ENCODE assay signal across 9 mouse cellular contexts in genomic region chr5:21440833-21441530, GRCm38 (mm10). TPM values are rescaled to one million over a fixed set of nuclear protein-coding genes. Genes with fewer than 3 reads are reported as not detected.
A peak's percentile ranks its signal among the peaks of the same experiment; 100 is the strongest.
DNase-seq lines count a peak whose midpoint lies in the region; ATAC-seq and TF ChIP-seq lines count a peak whose summit lies in the region.
"Had no signal": no experiment of that assay in that cellular context is flagged by ENCODE, and none has a peak within 500 bp of the region (broad histone marks: within the 10 kb centered on the region; RNA-seq: fewer than 3 reads in every experiment).

No protein-coding gene starts in this region.

- H3K79me2 ChIP-seq in CH12.LX (replicated peaks; ENCODE audit: control insufficient read depth, extremely low read depth, insufficient read depth, poor library complexity, severe bottlenecking), result no peaks in the 10 kb centered on the region

- no peaks in the 10 kb centered on the region; the same call in 1 of the 2 replicates for H3K36me3 ChIP-seq in heart, embryonic 12.5 days
- peaks cover 16 to 56% of the 10 kb centered on the region in 2 experiments for H3K36me3 ChIP-seq in CH12.LX (replicated peaks in 1 of 2; ENCODE audit: control insufficient read depth in 1 of 2, insufficient read depth in 1 of 2, low read length in 1 of 2)
- H3K36me3 ChIP-seq in lung, embryonic 15.5 days, result no peaks in the 10 kb centered on the region

- no peak overlapping the region for H3K9ac ChIP-seq in heart, embryonic 12.5 days
- no peak overlapping the region for H3K9ac ChIP-seq in CH12.LX (ENCODE audit: insufficient read depth, low read depth)
- no peak overlapping the region for H3K9ac ChIP-seq in lung, embryonic 15.5 days

- no peaks in the 10 kb centered on the region for H3K9me3 ChIP-seq in heart, embryonic 12.5 days (replicated peaks)
- no peaks in the 10 kb centered on the region for H3K9me3 ChIP-seq in CH12.LX (replicated peaks; ENCODE audit: low read length)
- H3K9me3 ChIP-seq in lung, embryonic 15.5 days, result no peaks in the 10 kb centered on the region

- WGBS in heart, embryonic 12.5 days, result 53% methylated on average over 8 of the region's 8 CpGs
- whole genome bisulfite sequencing in lung, embryonic 15.5 days, result 39% methylated on average over 8 of the region's 8 CpGs

- no peak for DNase-seq in heart, adult 8-10 months (ENCODE audit: low spot score)
- peak; percentile 34 for DNase-seq in CH12.LX (ENCODE audit: extremely low read depth)
- DNase-seq in gastrocnemius, postnatal 4 days (ENCODE audit: low spot score in 2 of 2), result peak; percentile 35 to 54
- no peak for DNase-seq in adrenal gland, postnatal 14 days
- no peak for DNase-seq in thymus, postnatal 0 days (ENCODE audit: low spot score)
- no peak for DNase-seq in right cerebral cortex, postnatal 14 days

- dilution Hi-C loops in CH12.LX (cut with MboI; ENCODE audit: extremely low pct_ligation_motif_present, extremely low pct_unique_long_range_greater_than_20kb, low sequenced_read_pairs), result no loop called here

- in situ Hi-C loops in CH12.LX (cut with MboI; ENCODE audit: low pct_ligation_motif_present, low pct_unique_long_range_greater_than_20kb, low sequenced_read_pairs), result no loop called here

- peak overlapping the region; percentile 10; the same call in 1 of the 2 replicates for H3K27ac ChIP-seq in heart, embryonic 12.5 days (ENCODE audit: poor library complexity, severe bottlenecking)
- H3K27ac ChIP-seq in CH12.LX (ENCODE audit: insufficient read depth, low read depth), result no peak overlapping the region
- no peak overlapping the region for H3K27ac ChIP-seq in lung, embryonic 15.5 days
- H3K27ac ChIP-seq: layer of hippocampus, adult 2 months had no signal

- no peak for TF ChIP-seq RAD21 in CH12.LX (IDR thresholded peaks at IDR 0.05; ENCODE audit: low read depth, low read length)

- peak; percentile 53; the same call in 1 of the 2 replicates for ATAC-seq in heart, embryonic 12.5 days (ENCODE audit: insufficient number of reproducible peaks, low FRiP score)
- peak; percentile 74 for ATAC-seq in lung, embryonic 15.5 days (ENCODE audit: borderline replicate concordance, extremely low read depth, low FRiP score, low TSS enrichment)

- no peak overlapping the region for H3K4me3 ChIP-seq in heart, embryonic 12.5 days
- H3K4me3 ChIP-seq in CH12.LX (replicated peaks in 1 of 3; ENCODE audit: low read depth in 2 of 3, low read length in 2 of 3, poor library complexity in 1 of 3), result no peak overlapping the region
- H3K4me3 ChIP-seq in lung, embryonic 15.5 days, result no peak overlapping the region
- H3K4me3 ChIP-seq: layer of hippocampus, adult 2 months had no signal

- no peak for TF ChIP-seq POLR2A in CH12.LX (IDR thresholded peaks at IDR 0.05; ENCODE audit: low read depth, low read length)

- no peak for TF ChIP-seq CTCF in CH12.LX (conservative IDR thresholded peaks at IDR 0.05 in 1 of 2, IDR thresholded peaks at IDR 0.05 in 1 of 2; ENCODE audit: low read depth in 2 of 2, low read length in 2 of 2)

- peak; percentile 80 for TF ChIP-seq EP300 in CH12.LX (IDR thresholded peaks at IDR 0.05; ENCODE audit: low read length)

- no peaks in the 10 kb centered on the region for H3K27me3 ChIP-seq in heart, embryonic 12.5 days (replicated peaks)
- H3K27me3 ChIP-seq in CH12.LX (replicated peaks), result no peaks in the 10 kb centered on the region
- no peaks in the 10 kb centered on the region for H3K27me3 ChIP-seq in lung, embryonic 15.5 days

- no peak overlapping the region for H3K4me2 ChIP-seq in heart, embryonic 12.5 days
- no peak overlapping the region for H3K4me2 ChIP-seq in CH12.LX (ENCODE audit: insufficient read depth, low read depth, poor library complexity, severe bottlenecking)
- H3K4me2 ChIP-seq in lung, embryonic 15.5 days, result no peak overlapping the region

- peaks cover 15% of the 10 kb centered on the region for H3K4me1 ChIP-seq in heart, embryonic 12.5 days (replicated peaks)
- peaks cover 7 to 12% of the 10 kb centered on the region in 2 experiments; a peak in 3 of 4 replicates for H3K4me1 ChIP-seq in CH12.LX (ENCODE audit: control insufficient read depth in 1 of 2, insufficient read depth in 2 of 2)
- peaks cover 12% of the 10 kb centered on the region for H3K4me1 ChIP-seq in lung, embryonic 15.5 days

TF ChIP-seq in CH12.LX, 34 proteins besides CTCF, POLR2A, EP300 and RAD21:
- TF ChIP-seq USF1 (IDR thresholded peaks at IDR 0.05; ENCODE audit: low read depth, low read length) (no peak), ELF1 (IDR thresholded peaks at IDR 0.05; ENCODE audit: low read depth, low read length) (0 out of 2 replicates have a peak, but pooled peaks have one; percentile 28), MXI1 (IDR thresholded peaks at IDR 0.05; ENCODE audit: low read depth, low read length) (no peak), IRF4 (IDR thresholded peaks at IDR 0.05; ENCODE audit: low read depth, low read length) (peak; percentile 77)
TF ChIP-seq in CH12.LX: peak in this region for 2.

RNA-seq across cellular contexts. Expression of gene Fam185a, which starts 16.2 kb away (rescaled TPM):
- polyA plus RNA-seq in heart, embryonic 12.5 days (2016; fragmentation: Nextera tagmentation; extraction: Ambion mirVana), result 9.4 and 10.1 TPM in 2 replicates
- 10 to 100 TPM; 20.9 to 23.3 (median 22.5) TPM for total RNA-seq in heart, adult 8-10 months (2022)
- 16.0 and 16.1 TPM in 2 replicates for total RNA-seq in CH12.LX (2012; rRNA removed)
- 30.6 and 32.1 TPM in 2 replicates for total RNA-seq in CH12.LX (2014; rRNA removed)
- 12.5 and 13.4 TPM in 2 replicates for polyA plus RNA-seq in CH12.LX (2012; ENCODE audit: insufficient read length, low read depth)
- total RNA-seq in gastrocnemius, postnatal 4 days (2021), result 1 to 10 TPM; 4.1 to 4.9 TPM
- 5.5 and 6.0 TPM in 2 replicates for polyA plus RNA-seq in lung, embryonic 15.5 days (2015; fragmentation: Nextera tagmentation; extraction: Ambion mirVana)
- 12.0 and 13.8 TPM in 2 replicates for total RNA-seq in adrenal gland, postnatal 14 days (2021)
- polyA plus RNA-seq in thymus, postnatal 0 days (2015; fragmentation: Nextera tagmentation; extraction: Ambion mirVana), result 4.9 and 5.2 TPM in 2 replicates

RNA-seq across cellular contexts. Expression of gene Ccdc146, which starts 16.5 kb away (rescaled TPM):
- polyA plus RNA-seq in heart, embryonic 12.5 days (2016; fragmentation: Nextera tagmentation; extraction: Ambion mirVana), result 1.3 and 2.1 TPM in 2 replicates
- total RNA-seq in heart, adult 8-10 months (2022), result 1 to 10 TPM; 2.6 to 6.0 (median 4.1) TPM
- total RNA-seq in CH12.LX (2012; rRNA removed) (not detected in 2 replicates), CH12.LX (2014; rRNA removed) (0.17 and 0.27 TPM in 2 replicates)
- polyA plus RNA-seq in CH12.LX (2012; ENCODE audit: insufficient read length, low read depth), result 0.21 and 0.57 TPM in 2 replicates
- 1 to 10 TPM in 1 of 2 experiments, under 1 TPM in 1; 0.96 to 1.1 TPM for total RNA-seq in gastrocnemius, postnatal 4 days (2021)
- 1.4 and 1.5 TPM in 2 replicates for polyA plus RNA-seq in lung, embryonic 15.5 days (2015; fragmentation: Nextera tagmentation; extraction: Ambion mirVana)
- 0.26 TPM in 1 of 2 replicates, not detected in the other for total RNA-seq in adrenal gland, postnatal 14 days (2021)
- 0.21 TPM in 1 of 2 replicates, not detected in the other for polyA plus RNA-seq in thymus, postnatal 0 days (2015; fragmentation: Nextera tagmentation; extraction: Ambion mirVana)

Comparison
In these comparisons a context has a peak if more than half of its experiments do, and no peak if none do; other contexts are left out.
1. DNase-seq: peak in CH12.LX (single experiment) and gastrocnemius, postnatal 4 days (2 of 2); none in heart, adult 8-10 months (single experiment), adrenal gland, postnatal 14 days (single experiment), thymus, postnatal 0 days (single experiment) and right cerebral cortex, postnatal 14 days (single experiment).